In the genomic region with DNA sequence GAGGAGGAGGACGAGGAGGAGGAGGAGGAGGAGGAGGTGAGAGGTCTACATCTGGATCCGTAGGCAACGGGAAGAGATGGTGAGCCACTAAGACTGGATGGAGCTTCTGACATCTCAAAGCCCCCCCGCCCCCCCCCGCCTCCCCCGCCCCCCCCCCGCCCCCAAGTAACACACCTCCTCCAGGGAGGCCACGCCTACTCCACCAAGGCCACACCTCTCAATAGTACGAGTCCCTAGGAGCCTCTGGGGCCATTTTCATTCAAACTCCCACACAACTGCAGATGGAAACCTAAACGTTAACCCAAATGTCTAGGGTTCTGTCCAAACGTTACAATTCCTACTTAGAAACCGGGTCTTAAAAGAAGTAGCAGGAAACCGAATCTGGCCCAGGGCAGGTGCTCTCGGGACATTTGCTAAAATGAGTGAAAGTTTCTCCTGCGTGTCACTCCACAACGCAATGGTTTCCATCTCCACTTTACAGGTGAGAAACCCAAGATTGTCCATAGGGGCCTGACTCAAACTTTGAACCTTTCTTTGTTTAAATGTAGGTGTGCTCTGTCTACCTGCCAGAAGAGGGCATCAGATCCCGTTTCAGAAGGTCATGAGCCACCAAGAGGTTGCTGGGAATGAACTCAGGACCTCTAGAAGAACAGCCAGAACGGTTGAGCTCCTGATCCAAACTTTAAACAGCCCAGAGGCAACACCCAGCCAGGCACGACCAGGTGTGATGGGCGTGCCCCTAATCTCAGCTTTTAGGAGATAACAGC, we compare ENCODE assay signal across 8 mouse cellular contexts. TPM values are rescaled to one million over a fixed set of nuclear protein-coding genes. Genes with fewer than 3 reads are reported as not detected.
DNase-seq lines count a peak whose midpoint lies in the region; ATAC-seq lines count a peak whose summit lies in the region.

No protein-coding gene starts in this region.

- peak; percentile 29 for DNase-seq in embryo, embryonic 11 days
- DNase-seq in embryo, embryonic 9.5 days (ENCODE audit: extremely low spot score), result no peak
- DNase-seq in neural tube, embryonic 10.5 days (ENCODE audit: extremely low spot score, low spot score), result no peak
- no peak for DNase-seq in ovary, postnatal 10 days (ENCODE audit: low spot score)
- no peak for DNase-seq in layer of hippocampus, postnatal 14 days (ENCODE audit: low spot score in 2 of 2)
- DNase-seq in left cerebral cortex, adult 11 months (ENCODE audit: low spot score), result no peak

- H3K9me3 ChIP-seq in neural tube, embryonic 12.5 days, result no peaks in the 10 kb centered on the region
- H3K9me3 ChIP-seq in liver, embryonic 16.5 days (replicated peaks; ENCODE audit: control insufficient read depth, low read length), result no peaks in the 10 kb centered on the region

- H3K4me2 ChIP-seq in neural tube, embryonic 12.5 days (replicated peaks), result peak overlapping the region; percentile 48
- H3K4me2 ChIP-seq in liver, embryonic 16.5 days (ENCODE audit: low read depth, low read length), result peak overlapping the region; percentile 41; the same call in 1 of the 2 replicates

- H3K4me3 ChIP-seq in neural tube, embryonic 12.5 days, result no peak overlapping the region
- no peak overlapping the region for H3K4me3 ChIP-seq in liver, embryonic 16.5 days (ENCODE audit: low read depth, low read length)

- no peaks in the 10 kb centered on the region for H3K27me3 ChIP-seq in neural tube, embryonic 12.5 days (replicated peaks)
- H3K27me3 ChIP-seq in liver, embryonic 16.5 days (ENCODE audit: control insufficient read depth, insufficient read depth, low read depth, low read length), result no peaks in the 10 kb centered on the region

- no peak overlapping the region for H3K27ac ChIP-seq in neural tube, embryonic 12.5 days
- H3K27ac ChIP-seq in liver, embryonic 16.5 days (ENCODE audit: low read length), result no peak overlapping the region

- no peaks in the 10 kb centered on the region for H3K36me3 ChIP-seq in neural tube, embryonic 12.5 days
- no peaks in the 10 kb centered on the region for H3K36me3 ChIP-seq in liver, embryonic 16.5 days (ENCODE audit: control insufficient read depth, insufficient read depth)

- H3K4me1 ChIP-seq in neural tube, embryonic 12.5 days, result 0 out of 2 replicates have a peak, but pooled peaks cover 6% of the 10 kb centered on the region
- peaks cover 2% of the 10 kb centered on the region; the same call in 1 of the 2 replicates for H3K4me1 ChIP-seq in liver, embryonic 16.5 days (ENCODE audit: control insufficient read depth, low read depth, low read length)

- no peak overlapping the region for H3K9ac ChIP-seq in neural tube, embryonic 12.5 days
- no peak overlapping the region for H3K9ac ChIP-seq in liver, embryonic 16.5 days (ENCODE audit: low read depth, low read length)

- ATAC-seq in neural tube, embryonic 12.5 days (ENCODE audit: low FRiP score, low read depth), result no peak
- ATAC-seq in liver, embryonic 16.5 days (ENCODE audit: low read depth), result no peak

- WGBS in neural tube, embryonic 12.5 days, result 24% methylated on average over 15 of the region's 20 CpGs
- WGBS in liver, embryonic 16.5 days (ENCODE audit: insufficient replicate concordance), result 17% methylated on average over 12 of the region's 20 CpGs

RNA-seq across cellular contexts. Expression of a gene that starts 18.8 kb away (rescaled TPM):
- 46.3 and 59.8 TPM in 2 replicates for polyA plus RNA-seq in neural tube, embryonic 12.5 days (2016; fragmentation: Nextera tagmentation; extraction: Ambion mirVana)
- 5.3 and 6.0 TPM in 2 replicates for polyA plus RNA-seq in liver, embryonic 16.5 days (2015; fragmentation: Nextera tagmentation; extraction: Ambion mirVana)
- total RNA-seq in layer of hippocampus, postnatal 14 days (2021), result 100 to 1,000 TPM; 406 to 432 TPM

RNA-seq across cellular contexts. Expression of a gene that starts 47.8 kb away (rescaled TPM):
- not detected in 2 replicates for polyA plus RNA-seq in neural tube, embryonic 12.5 days (2016; fragmentation: Nextera tagmentation; extraction: Ambion mirVana)
- not detected in 2 replicates for polyA plus RNA-seq in liver, embryonic 16.5 days (2015; fragmentation: Nextera tagmentation; extraction: Ambion mirVana)
- not detected for total RNA-seq in layer of hippocampus, postnatal 14 days (2021)
